Mouse (Mus musculus): ENCODE results near the gene Rbx1. TPM values are rescaled to one million over a fixed set of nuclear protein-coding genes. Genes with fewer than 3 reads are reported as not detected.
"Not testable (repeated sequence)": the region's sequence is repeated elsewhere in the genome, so short reads cannot be mapped to it uniquely, and the experiment has no call there.

Rbx1 gene
- polyA plus RNA-seq (2015; fragmentation: Nextera tagmentation; extraction: Ambion mirVana): 336 and 337 TPM in 2 replicates

GRCm38 (mm10) chr15:81465901-81466737 is at the start of gene Rbx1:
Gene Rbx1, plus strand, starts transcription at chr15:81466296.
- H3K9ac ChIP-seq: peak within 1 kb of the TSS; percentile 82
- H3K9me3 ChIP-seq (replicated peaks): no peaks in the 10 kb centered on the region; the same call in 1 of the 2 replicates
- H3K4me3 ChIP-seq (replicated peaks): peak within 1 kb of the TSS; percentile 76
- peaks cover 31% of the 10 kb centered on the region for H3K36me3 ChIP-seq
- H3K27me3 ChIP-seq: no peaks in the 10 kb centered on the region
- peak; percentile 96 for ATAC-seq (ENCODE audit: low read depth)
- H3K27ac ChIP-seq: peak within 1 kb of the TSS; percentile 91
- H3K4me2 ChIP-seq: peak within 1 kb of the TSS; percentile 83
- DNase-seq: peak; percentile 98
- peaks cover 32% of the 10 kb centered on the region for H3K4me1 ChIP-seq (replicated peaks)
- under 1% methylated on average over 61 of the region's 62 CpGs for WGBS (ENCODE audit: insufficient replicate concordance)

DNA sequence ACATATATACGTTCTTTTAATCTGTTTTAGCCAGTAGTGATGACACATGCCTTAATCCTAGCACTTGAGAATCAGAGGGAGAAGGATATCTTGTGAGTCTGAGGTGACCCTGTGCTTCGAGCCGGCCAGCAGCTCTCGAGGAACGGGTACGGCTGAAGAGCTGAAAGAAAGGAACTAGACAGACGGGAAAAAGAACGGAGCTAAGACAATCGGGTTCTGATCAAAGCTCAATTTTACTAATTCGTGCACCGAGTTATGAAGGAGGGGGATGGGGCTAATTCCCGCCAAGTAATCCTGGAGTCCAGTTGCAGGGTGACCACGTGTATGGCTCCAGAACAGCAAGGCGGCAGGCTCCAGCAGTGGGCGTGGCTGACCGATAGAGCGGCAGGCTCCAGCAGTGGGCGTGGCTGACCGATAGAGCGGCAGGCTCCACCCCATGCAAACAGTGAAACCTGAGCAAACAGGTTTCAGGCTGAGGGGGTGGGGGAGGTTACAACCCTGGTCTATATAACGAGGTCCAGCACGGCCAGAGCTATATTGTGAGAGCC is 49.3 kb upstream of the Rbx1 start:
- H3K27me3 ChIP-seq; H3K9me3 ChIP-seq (replicated peaks): not testable (repeated sequence)
- Histone ChIP-seq H3K27ac (peak overlapping the region; percentile 78), H3K4me3 (replicated peaks) (peak overlapping the region; percentile 38), H3K36me3 (peaks cover 11% of the 10 kb centered on the region), H3K4me1 (replicated peaks) (peaks cover 35% of the 10 kb centered on the region), H3K4me2 (peak overlapping the region; percentile 65), H3K9ac (peak overlapping the region; percentile 57)
- peak; percentile 86 for ATAC-seq (ENCODE audit: low read depth)
- DNase-seq: peak; percentile 91
- 10% methylated on average over 22 of the region's 22 CpGs for WGBS (ENCODE audit: insufficient replicate concordance)

GRCm38 (mm10) chr15:81418065-81418464 is 48.0 kb upstream of the Rbx1 start:
- 87% methylated on average over 4 of the region's 4 CpGs for WGBS (ENCODE audit: insufficient replicate concordance)
- H3K36me3 ChIP-seq: peaks cover 11% of the 10 kb centered on the region
- no peaks in the 10 kb centered on the region for H3K9me3 ChIP-seq (replicated peaks)
- H3K4me2 ChIP-seq: no peak overlapping the region
- ATAC-seq (ENCODE audit: low read depth): 0 out of 2 replicates have a peak, but pooled peaks have one; percentile 27
- DNase-seq: no peak
- H3K4me1 ChIP-seq (replicated peaks): peaks cover 37% of the 10 kb centered on the region
- no peaks in the 10 kb centered on the region for H3K27me3 ChIP-seq
- peak overlapping the region; percentile 78 for H3K27ac ChIP-seq
- H3K4me3 ChIP-seq (replicated peaks): no peak overlapping the region
- no peak overlapping the region for H3K9ac ChIP-seq

DNA sequence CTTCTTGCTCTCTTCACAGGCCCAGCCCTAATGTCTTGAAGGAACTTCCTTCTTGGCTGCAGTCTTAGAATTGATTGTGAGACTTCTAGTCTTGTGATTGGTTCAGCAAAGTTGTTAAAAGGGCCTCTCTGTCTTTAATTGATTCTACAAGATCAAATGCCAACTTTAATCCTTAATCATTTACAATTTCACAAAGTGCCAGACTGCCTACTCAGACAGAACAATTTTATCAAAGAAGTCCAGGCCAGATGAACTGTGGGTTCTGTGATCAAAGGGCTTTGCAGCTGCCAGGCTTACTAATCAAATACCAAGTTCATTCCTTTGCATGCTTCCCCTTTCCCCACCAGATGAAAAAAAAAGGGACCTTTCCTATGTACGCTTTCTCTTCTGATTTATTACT is 44.6 kb upstream of the Rbx1 start:
- Histone ChIP-seq H3K4me1 (replicated peaks) (peaks cover 37% of the 10 kb centered on the region), H3K27me3 (no peaks in the 10 kb centered on the region), H3K9me3 (replicated peaks) (no peaks in the 10 kb centered on the region), H3K4me2 (no peak overlapping the region), H3K36me3 (peaks cover 7% of the 10 kb centered on the region), H3K27ac (no peak overlapping the region; the same call in 1 of the 2 replicates), H3K4me3 (replicated peaks) (no peak overlapping the region), H3K9ac (no peak overlapping the region)
- ATAC-seq (ENCODE audit: low read depth) (no peak), DNase-seq (no peak)
- WGBS (ENCODE audit: insufficient replicate concordance): 67% methylated on average over 1 of the region's 1 CpGs

- no peak for ATAC-seq (ENCODE audit: low read depth)
- no peaks in the 10 kb centered on the region for H3K27me3 ChIP-seq
- peaks cover 8% of the 10 kb centered on the region; the same call in 1 of the 2 replicates for H3K36me3 ChIP-seq
- no peak overlapping the region for H3K4me3 ChIP-seq (replicated peaks)
- H3K9ac ChIP-seq: no peak overlapping the region
- no peak for DNase-seq
- peak overlapping the region; percentile 40; the same call in 1 of the 2 replicates for H3K27ac ChIP-seq
- H3K4me1 ChIP-seq (replicated peaks): peaks cover 31% of the 10 kb centered on the region
- 76% methylated on average over 7 of the region's 7 CpGs for WGBS (ENCODE audit: insufficient replicate concordance)
- H3K9me3 ChIP-seq (replicated peaks): no peaks in the 10 kb centered on the region
- H3K4me2 ChIP-seq: no peak overlapping the region
Measured at GRCm38 (mm10) chr15:81422156-81422681, 43.9 kb upstream of the Rbx1 start.

DNA sequence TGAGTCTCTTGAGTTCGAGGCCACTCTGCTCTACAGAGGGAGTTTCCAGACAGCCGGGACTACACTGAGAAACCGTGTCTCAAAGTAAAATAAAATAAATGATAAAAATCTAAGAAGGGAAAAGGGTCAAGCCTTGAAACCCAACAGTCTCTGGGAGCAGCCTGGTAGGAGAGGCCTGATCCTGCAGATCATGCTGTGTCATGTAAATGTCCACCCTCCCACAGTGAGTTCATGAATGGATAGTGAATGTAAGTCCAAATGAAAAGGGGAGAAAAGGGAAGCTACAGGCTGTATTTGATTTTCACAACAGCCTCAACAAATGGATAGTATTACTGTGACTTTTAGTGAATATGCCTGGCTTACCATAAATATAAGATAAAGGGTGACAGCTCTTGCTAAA is 40.8 kb upstream of the Rbx1 start:
- Histone ChIP-seq H3K9me3 (replicated peaks) (no peaks in the 10 kb centered on the region), H3K9ac (no peak overlapping the region), H3K4me3 (replicated peaks) (no peak overlapping the region), H3K4me2 (no peak overlapping the region), H3K27ac (peak overlapping the region; percentile 25; the same call in 1 of the 2 replicates), H3K27me3 (no peaks in the 10 kb centered on the region), H3K4me1 (replicated peaks) (peaks cover 27% of the 10 kb centered on the region), H3K36me3 (peaks cover 14% of the 10 kb centered on the region)
- ATAC-seq (ENCODE audit: low read depth): peak; percentile 64
- DNase-seq: no peak
- WGBS (ENCODE audit: insufficient replicate concordance): 79% methylated on average over 3 of the region's 3 CpGs

GRCm38 (mm10) chr15:81427947-81428346 is 38.1 kb upstream of the Rbx1 start:
- H3K9ac ChIP-seq: no peak overlapping the region
- H3K4me1 ChIP-seq (replicated peaks): 0 out of 2 replicates have a peak, but pooled peaks cover 14% of the 10 kb centered on the region
- no peak overlapping the region for H3K27ac ChIP-seq
- no peak overlapping the region for H3K4me3 ChIP-seq (replicated peaks)
- no peak overlapping the region for H3K4me2 ChIP-seq
- DNase-seq: no peak
- WGBS (ENCODE audit: insufficient replicate concordance): 24% methylated on average over 2 of the region's 2 CpGs
- H3K27me3 ChIP-seq: no peaks in the 10 kb centered on the region
- H3K36me3 ChIP-seq: peaks cover 32% of the 10 kb centered on the region
- H3K9me3 ChIP-seq (replicated peaks): no peaks in the 10 kb centered on the region
- no peak for ATAC-seq (ENCODE audit: low read depth)

GRCm38 (mm10) chr15:81431195-81431594 is 34.9 kb upstream of the Rbx1 start:
- Histone ChIP-seq H3K36me3 (peaks cover 36% of the 10 kb centered on the region), H3K27ac (no peak overlapping the region), H3K9ac (no peak overlapping the region), H3K27me3 (no peaks in the 10 kb centered on the region), H3K9me3 (replicated peaks) (no peaks in the 10 kb centered on the region), H3K4me3 (replicated peaks) (no peak overlapping the region), H3K4me1 (replicated peaks) (0 out of 2 replicates have a peak, but pooled peaks cover 9% of the 10 kb centered on the region), H3K4me2 (no peak overlapping the region)
- DNase-seq: no peak
- ATAC-seq (ENCODE audit: low read depth): no peak
- WGBS (ENCODE audit: insufficient replicate concordance): 66% methylated on average over 1 of the region's 1 CpGs

GRCm38 (mm10) chr15:81438345-81438744 is 27.8 kb upstream of the Rbx1 start:
- H3K4me1 ChIP-seq (replicated peaks): no peaks in the 10 kb centered on the region
- 72% methylated on average over 1 of the region's 1 CpGs for WGBS (ENCODE audit: insufficient replicate concordance)
- H3K27ac ChIP-seq: no peak overlapping the region
- no peak overlapping the region for H3K4me3 ChIP-seq (replicated peaks)
- ATAC-seq (ENCODE audit: low read depth): no peak
- no peaks in the 10 kb centered on the region for H3K9me3 ChIP-seq (replicated peaks)
- H3K4me2 ChIP-seq: no peak overlapping the region
- H3K36me3 ChIP-seq: peaks cover 33% of the 10 kb centered on the region
- no peak for DNase-seq
- no peaks in the 10 kb centered on the region for H3K27me3 ChIP-seq
- H3K9ac ChIP-seq: no peak overlapping the region

DNA sequence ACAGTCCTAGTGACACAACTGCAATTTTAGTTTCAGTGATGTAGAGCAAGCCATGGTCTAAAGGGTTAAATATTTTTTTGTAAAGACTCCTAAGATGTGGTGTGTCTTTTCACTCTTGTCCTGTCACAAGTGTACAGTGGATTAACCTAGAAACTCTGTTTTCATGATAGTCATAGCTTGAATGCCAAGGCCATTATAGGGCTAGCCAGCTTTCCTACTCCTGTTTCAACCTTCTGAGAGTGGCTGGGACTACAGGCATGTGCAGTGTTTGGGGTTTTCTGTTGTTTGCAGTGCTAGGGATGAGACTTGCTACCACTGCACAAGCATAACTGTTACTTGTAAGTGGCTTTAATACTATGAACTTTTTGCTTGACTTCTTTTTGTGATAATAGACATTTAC is 26.9 kb upstream of the Rbx1 start:
- H3K27me3 ChIP-seq: no peaks in the 10 kb centered on the region
- H3K4me2 ChIP-seq: no peak overlapping the region
- no peak overlapping the region for H3K4me3 ChIP-seq (replicated peaks)
- no peaks in the 10 kb centered on the region for H3K4me1 ChIP-seq (replicated peaks)
- no peak overlapping the region for H3K27ac ChIP-seq
- H3K9ac ChIP-seq: no peak overlapping the region
- DNase-seq (no peak), ATAC-seq (ENCODE audit: low read depth) (no peak)
- H3K36me3 ChIP-seq: peaks cover 39% of the 10 kb centered on the region
- H3K9me3 ChIP-seq (replicated peaks): no peaks in the 10 kb centered on the region

- no peak overlapping the region for H3K27ac ChIP-seq
- DNase-seq (peak; percentile 44), ATAC-seq (ENCODE audit: low read depth) (no peak)
- H3K4me3 ChIP-seq (replicated peaks): no peak overlapping the region
- no peaks in the 10 kb centered on the region for H3K9me3 ChIP-seq (replicated peaks)
- H3K27me3 ChIP-seq: no peaks in the 10 kb centered on the region
- peaks cover 54% of the 10 kb centered on the region for H3K36me3 ChIP-seq
- H3K4me1 ChIP-seq (replicated peaks): no peaks in the 10 kb centered on the region
- no peak overlapping the region for H3K9ac ChIP-seq
- no peak overlapping the region for H3K4me2 ChIP-seq
- 40% methylated on average over 3 of the region's 3 CpGs for WGBS (ENCODE audit: insufficient replicate concordance)
Measured at GRCm38 (mm10) chr15:81448463-81448862, 17.6 kb upstream of the Rbx1 start.

Data from liver, embryonic 13.5 days (tissue).